Mouse (Mus musculus) gastrocnemius, postnatal 14 days (tissue): ENCODE measurements around the gene Tsc22d3. TPM values are rescaled to one million over a fixed set of nuclear protein-coding genes. Genes with fewer than 3 reads are reported as not detected.
A peak's percentile ranks its signal among the peaks of the same experiment; 100 is the strongest.
"Not testable (repeated sequence)": the region's sequence is repeated elsewhere in the genome, so short reads cannot be mapped to it uniquely, and the experiment has no call there.

Experiments used
- DNase-seq: peaks from one replicate; pipeline ENCODE4 v3.0.0; 2021; ENCODE audit warnings: mixed read lengths
- intact Hi-C: fragments of 180-260 bp; cut with DNase I; formaldehyde crosslinking; loops from one replicate; pipeline ENCODE4 v1.15.1; 2025; ENCODE audit warnings: low total_unique reads
- total RNA-seq, 2 experiments: library from RNA; stranded (reverse); gene quantifications; 2 replicates each; pipeline ENCODE4 v1.2.3; 2021

Gene Tsc22d3
- total RNA-seq, 2 experiments from 2014 or later: 119 to 244 TPM

DNA sequence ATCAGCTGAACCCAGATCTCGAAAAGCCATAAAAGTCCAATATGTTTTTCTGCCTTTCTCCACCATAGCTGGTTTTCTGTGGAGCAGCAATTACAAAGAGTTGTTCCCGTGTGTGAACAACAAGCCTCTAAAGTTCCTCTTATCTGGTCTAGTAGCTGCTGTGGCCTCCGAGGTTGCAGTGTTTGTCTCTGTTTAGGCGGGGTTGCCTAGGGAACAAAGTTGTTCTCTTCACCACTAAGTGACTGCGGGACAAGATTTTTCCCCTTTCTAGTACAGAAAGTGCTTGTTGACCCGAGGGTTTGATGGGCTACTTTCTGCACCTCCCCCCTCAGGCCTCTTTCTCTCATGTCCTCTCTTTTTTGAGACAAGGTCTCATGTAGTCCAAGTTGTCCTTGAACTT is 62.8 kb downstream of the Tsc22d3 start:
- intact Hi-C loops: no loop called here
- no peak for DNase-seq

DNA sequence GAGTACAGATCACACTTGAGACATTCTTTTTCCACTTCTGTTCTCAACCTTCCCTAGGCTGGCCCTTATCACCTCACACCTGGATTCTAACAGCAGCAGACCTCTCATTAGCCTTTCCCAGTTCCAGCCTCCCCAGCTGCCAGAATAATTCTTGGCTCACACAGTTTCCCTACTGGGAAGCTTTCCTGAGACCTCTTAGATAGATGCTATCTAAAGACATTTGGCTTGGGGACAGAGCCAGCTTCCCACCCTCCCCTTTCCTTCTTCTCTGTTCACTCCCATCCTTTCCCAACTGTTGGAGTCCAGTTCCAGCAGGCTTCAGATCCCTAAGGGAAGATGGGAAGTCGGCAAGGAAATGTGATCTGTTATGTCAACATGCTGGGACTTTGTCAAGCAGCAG is 65.0 kb downstream of the Tsc22d3 start:
- intact Hi-C loops: no loop called here
- no peak for DNase-seq

DNA sequence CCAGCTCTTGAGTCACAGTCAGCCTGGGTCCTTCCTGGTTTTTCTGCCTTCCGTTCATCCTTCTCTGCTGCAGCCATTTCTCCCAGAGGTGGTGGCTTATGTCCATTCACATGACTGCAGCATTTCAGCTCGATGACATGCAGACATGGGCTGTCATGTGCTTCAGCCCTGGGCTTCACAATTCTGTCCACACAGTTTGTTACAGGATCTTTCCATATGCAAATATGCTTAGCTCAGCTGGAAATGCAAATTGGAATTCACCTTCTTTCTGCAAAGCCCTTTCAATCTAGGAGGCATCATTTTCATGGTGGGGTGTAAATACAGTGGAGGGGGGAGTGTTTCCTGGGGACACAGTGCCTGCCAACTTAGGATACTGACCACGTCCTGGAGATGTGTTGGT is 66.2 kb downstream of the Tsc22d3 start:
- DNase-seq: no peak
- intact Hi-C loops: no loop called here

DNA sequence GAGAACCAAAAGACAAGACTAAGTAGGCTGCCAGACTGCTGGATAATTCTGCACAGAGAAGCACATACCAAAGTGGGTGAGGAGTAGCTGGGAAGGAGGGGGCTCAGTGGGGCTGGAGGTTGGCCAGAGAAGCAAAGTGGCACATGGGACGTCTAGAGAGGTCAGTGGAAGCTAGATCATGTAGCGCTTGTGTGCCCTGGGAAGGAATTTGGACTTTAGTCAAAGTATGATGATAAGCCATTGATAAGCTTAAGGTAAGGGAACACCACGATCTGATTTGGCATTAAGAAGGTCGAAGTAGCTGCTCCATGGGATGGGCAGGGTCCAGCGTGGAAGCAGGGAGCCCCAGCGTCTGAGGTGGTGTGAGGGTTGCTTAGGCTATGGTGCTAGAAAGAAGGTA is 68.1 kb downstream of the Tsc22d3 start:
- intact Hi-C loops: no loop called here
- no peak for DNase-seq

DNA sequence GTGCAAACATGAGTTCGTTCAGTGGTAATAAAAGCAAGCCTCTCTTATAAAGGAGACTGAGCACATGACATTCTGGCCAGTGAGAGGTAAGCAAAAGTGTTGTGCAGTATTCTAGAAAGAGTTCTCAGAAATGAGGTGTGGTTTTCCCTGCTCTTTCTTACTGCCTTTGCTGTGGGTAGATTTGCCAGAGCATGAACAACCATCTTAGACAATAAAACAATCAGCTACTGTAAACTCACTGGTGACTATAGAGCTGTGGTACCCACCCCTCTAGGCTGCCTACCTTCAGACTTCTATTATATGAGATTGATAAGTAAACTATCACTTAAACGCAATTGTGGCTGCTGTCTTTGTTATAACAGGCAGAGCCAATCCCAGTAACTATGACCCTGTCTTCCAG is 69.1 kb downstream of the Tsc22d3 start:
- intact Hi-C loops: no loop called here
- no peak for DNase-seq

DNA sequence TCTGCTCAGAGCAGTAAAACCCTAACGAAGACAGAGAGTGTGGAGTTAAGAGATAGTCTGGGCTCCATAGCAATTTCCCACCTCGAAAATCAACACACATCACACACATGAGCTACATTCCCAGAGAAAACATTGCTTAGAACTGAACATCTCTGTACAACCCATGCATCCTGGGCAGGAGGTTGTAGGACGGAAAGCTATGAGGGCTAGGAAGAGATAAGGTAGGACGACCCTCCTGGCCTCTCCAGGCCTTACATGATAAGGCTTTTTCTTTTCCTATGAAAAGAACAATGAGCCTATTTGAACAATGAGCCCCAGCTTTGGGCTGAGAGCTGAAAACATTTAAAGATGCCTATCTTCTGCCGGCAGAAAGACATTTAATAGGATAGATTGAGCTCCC is 69.8 kb downstream of the Tsc22d3 start:
- no peak for DNase-seq
- intact Hi-C loops: no loop called here

DNA sequence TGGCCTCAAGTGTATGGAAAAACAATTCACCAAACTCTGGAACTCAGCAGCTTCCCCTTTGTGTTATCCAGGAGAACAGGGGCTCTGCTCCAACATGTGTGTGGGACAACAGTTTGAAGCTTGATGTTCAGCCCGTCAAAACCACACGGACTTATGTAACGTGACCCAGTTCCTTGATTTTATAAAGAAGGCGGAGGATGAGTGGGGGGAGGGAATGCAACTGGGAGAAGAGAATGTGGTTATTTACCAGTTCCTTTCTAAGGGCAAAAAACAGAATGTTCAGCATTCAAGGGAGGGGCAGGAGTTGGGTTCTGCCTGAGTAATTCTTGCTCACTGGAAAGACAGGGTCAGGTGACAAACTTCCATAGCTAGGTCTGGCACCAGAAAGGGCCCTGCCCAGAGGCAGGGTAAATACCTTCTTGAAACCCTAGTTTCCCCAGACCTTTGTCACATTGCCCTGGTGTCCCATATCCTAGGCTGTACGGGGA is 71.3 kb downstream of the Tsc22d3 start:
- DNase-seq: no peak
- intact Hi-C loops: no loop called here

DNA sequence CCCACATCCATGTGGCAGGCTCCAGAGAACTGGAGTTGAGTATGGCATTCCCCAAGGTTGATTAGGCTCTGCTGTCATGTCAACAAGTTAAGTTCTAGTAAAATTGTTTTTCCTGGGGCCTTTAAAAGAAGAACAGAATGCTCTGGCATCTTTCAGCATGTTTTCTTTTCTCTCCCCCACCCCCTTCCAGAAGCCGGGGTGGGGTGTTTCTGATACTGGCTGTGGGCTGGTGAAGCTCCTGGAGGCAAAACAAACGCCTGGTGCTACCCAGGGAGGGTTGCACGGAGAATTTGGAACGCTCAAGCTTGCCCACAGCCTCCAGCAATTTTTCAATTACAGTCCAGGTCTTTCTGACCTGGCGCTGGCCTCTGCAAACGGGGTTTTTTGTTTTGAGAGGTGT is 73.2 kb downstream of the Tsc22d3 start:
- DNase-seq: no peak
- intact Hi-C loops: no loop called here

DNA sequence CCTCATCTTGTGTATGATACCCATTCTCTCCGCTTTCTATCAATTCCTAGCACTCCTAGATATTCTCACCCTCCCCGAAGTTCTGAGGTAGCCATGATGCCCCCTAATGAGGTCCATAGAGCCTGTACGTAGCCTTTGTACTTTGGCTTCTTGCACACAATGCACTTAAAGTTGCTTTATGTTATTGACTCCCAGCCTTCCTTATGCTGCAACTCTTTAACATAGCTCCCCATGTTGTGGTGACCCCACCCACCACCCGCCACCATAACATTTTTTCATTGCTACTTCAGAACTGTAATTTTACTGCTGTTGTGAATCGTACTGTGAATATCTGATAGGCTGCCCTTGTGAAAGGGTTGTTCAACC is 74.2 kb downstream of the Tsc22d3 start:
- intact Hi-C loops: no loop called here
- DNase-seq: no peak

DNA sequence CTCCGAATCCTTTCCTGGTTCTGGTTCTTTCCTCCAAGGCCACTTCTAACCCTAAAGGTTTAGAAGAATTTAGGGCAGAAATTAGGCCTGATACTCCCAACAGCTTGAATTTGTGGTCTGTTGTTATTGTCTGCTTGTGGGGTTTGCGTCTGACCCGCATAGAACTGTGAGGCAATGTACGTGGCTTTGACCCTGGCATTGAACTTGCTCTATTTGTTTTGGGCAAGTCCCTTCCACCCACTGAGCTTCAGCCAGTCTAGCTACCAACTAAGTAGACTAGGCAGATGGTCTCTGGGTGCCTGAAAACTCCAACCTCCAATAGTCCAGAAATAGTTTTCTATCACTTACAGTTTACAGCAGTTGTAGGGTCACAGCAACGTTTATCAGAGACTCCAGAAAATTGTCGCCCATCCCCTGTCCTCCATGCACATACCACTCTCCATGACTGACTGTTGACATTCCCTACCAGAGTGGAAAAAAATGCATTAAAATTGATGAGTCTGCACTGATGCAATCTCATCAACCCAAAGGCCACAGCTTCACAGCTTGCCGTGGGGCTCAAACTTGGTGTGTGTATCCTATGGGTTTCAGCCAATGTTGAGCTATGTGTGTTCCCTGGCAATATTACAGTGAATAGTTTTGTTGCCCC is 74.7 kb downstream of the Tsc22d3 start:
- intact Hi-C loops: no loop called here
- DNase-seq: no peak

DNA sequence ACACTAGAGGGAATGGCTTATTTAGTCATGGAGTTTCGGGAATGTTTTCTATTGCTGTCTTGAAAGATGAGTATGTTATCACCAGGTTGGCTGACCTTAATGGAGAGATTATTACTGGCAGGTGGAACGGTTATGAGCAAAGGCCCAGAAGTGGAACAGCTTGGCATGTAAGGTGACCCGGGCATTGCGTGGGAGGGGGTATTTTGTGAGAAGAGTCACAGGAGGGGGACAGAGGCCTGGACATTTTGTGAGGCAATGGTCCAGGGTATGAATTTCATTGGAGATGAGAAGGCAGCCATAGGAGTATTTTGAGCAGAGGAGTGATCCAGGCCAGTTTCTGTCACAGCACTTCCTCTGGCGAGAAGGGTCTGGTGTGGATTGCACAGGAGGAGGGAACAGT is 76.2 kb downstream of the Tsc22d3 start:
- intact Hi-C loops: no loop called here
- DNase-seq: no peak

DNA sequence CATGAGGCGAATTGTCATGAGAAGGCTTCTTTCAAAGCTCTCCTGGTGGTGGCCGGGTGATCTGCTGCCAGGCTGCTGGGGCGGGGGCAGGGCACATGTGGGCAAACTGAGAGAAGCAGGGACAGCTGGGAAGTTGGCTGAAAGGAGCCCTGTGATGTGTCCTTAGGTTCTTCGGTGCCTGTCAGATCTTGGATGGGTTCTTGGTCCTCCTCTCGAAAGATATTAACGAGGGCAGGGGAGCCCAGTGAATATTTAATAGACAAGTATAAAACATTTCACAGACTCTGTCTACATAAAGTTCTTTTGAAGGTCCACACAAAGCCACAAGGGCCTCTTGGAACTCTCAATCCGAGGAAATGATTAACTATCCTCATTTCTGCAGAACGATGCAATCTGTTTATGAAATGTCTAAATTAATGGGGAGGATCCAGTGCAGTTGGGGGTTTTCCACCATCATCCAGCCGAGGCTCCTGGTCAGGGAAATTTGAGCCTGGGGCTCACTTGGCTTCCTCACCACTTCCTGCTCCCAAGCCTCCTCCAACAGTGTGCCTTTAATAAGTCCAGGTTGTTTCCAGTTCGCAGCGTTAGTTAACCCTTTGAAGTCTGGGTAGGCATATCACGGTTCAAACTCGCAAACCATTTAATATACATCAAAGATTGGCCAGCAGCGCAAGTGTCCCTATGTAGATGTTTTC is 78.2 kb downstream of the Tsc22d3 start:
- intact Hi-C loops: no loop called here
- peak; percentile 70 for DNase-seq

DNA sequence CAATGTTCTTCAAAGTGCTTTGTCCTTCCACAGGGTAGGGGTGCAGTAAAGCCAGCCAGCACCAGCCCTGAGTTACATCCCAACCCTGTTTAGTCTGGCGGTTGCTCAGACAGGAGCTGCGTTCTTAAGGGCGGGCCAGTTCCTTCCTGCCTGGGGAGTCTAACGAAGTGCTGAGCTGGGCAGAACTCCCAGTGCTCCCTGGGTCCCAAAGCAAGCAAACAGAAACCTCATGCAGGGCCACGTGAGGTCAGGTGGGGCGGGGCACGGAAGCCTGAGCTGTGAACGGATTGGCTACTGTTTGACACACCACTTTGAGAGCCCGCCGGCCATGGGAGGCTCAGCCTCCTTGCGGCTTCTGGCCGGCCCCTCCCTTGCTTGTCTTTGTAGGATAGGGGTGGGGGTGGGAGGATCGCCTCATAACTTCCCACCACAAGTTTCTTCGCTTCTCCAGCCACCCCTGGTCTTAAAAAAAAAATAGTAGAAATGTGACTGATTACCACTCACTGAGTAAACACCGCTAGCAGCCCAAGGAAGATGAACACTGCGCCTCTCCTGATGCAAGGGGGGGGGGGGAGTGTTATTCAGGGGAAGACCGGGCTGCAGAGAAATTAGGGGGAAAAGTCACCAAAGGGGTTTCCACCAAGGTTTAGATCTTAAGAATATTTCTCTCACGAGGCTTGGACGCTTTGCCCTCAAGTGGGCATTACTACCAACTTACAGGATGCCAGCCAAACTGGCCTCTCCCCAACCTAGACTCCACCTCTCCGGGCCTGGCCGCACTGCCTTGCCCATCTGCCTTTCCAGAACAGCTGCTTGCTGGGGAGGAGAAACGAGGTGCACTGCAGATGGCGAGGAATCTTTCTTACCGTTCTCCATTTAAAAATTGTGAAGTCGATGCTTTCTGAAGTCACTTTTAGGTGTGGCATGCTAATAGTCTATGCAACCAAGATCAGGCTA is 80.0 kb downstream of the Tsc22d3 start:
- intact Hi-C loops: no loop called here
- DNase-seq: peak; percentile 92

DNA sequence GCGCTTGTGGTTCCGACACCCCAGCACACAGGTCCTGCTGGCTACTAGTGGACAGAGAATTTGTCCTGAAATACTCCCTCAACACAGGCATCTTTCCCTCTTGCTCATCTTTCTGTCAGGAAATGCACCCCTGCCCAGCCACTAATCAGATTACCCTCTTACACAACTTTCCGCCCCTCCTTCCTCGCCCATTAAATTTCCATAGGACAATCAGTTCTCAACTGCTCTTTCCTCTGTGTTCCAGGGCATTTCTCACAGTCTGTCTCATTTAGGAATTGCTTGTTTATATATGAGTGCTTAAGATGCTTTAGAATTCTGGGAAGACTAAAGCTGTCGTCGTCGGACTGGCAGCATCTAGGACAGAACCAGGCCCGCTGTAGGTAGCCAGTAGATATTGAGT is 82.1 kb downstream of the Tsc22d3 start:
- intact Hi-C loops: no loop called here
- no peak for DNase-seq

DNA sequence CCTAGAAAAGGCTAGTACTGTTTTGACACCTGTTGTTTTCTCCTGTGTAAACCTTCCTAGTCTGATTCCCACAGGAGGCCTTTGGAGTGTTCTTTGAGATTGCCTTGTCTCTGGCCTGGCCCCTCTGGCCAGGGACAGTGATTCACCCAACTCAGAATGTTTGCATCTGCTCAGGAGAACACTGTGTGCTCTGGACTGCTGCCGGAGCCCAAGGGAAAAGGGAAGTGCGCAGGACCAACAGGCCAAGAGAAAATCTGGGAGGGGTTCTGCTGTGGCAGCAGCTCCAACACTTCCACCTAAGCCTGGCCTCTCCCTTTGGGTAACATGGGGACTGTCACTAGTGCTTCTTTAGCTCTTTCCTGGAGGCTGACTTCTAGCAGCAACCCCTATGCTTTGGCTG is 87.1 kb downstream of the Tsc22d3 start:
- no peak for DNase-seq
- intact Hi-C loops: no loop called here

DNA sequence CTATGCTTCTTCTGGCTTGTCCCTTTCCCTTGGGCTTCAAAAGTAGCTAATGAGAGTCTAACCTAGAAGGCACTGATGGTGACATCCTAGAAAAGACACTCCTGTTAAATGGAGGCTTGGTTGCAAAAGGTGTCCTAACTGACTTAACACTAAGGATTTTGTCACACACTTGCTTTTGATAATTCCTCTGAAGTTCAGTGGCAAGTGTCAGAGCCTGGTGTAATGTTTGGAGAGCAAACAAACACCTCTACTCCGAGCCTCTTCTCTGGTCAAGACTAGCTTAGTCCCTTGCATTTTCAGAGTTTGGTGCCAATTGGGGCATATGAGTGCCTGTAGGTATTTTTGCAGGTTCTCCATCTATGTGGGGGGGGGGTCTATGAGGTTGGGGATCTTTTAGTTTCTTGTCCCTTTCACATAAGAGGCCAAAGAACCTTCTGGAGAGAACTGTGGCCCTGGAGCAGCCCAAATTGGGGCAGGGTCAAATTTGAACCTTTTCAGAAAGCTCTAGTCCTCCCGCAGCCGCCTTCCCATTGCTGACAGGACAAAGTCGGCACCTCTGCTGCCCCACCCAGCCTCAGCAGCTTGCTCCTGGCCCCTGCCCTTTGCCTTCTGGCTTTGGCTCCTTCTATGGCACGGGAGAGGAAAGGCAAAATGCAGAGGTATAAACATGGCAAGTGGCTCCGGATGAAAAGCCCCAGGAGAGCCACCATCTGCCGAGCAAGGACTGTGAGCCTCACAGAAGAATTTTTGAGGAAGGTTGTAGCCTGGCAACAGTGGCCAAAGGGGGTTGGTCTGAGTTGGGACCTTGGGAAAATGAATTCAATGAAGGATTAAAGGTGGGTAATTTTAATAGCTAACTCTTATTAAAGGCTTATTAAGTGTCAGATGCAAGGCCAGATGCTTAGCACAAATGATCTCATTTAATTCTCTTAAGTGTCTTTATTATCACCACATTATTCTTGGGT is 88.5 kb downstream of the Tsc22d3 start:
- intact Hi-C loops: no loop called here
- no peak for DNase-seq

DNA sequence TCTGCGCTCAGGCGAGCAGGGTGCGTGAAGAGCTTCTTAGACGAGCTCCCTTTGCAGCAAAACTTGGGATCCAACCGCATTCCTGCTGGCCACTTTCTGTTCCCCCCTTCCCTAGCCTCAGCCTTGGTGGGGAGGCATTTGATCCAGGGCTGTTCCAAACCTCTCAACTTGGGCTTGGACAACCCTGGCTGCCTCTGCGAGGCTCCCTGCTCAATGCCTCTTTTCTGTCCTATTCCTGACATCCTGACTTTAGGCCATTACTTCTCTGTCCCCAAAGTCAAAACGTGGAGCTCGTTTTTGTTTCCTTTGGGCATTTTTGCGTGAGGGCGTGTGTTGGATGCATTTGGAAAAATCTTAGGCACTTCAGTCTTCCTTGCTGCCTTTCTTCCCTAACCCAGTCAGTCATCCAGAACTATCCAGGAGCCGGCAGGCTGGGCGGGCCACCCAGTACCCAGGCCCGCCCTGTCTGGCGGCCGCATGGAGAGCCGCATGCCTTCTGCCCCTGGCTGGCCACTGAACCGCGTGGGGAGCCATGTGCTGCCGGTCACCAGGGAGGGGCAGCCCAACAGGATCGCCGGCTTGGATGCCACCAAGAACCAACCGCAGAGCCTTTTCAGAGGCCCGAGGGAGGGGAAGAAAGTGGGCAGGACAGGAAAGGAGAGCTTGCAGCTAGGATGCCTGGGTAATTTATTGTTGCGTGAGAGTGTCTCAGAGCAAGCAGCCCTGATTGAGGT is 89.6 kb downstream of the Tsc22d3 start:
- intact Hi-C loops: no loop called here
- peak; percentile 84 for DNase-seq

DNA sequence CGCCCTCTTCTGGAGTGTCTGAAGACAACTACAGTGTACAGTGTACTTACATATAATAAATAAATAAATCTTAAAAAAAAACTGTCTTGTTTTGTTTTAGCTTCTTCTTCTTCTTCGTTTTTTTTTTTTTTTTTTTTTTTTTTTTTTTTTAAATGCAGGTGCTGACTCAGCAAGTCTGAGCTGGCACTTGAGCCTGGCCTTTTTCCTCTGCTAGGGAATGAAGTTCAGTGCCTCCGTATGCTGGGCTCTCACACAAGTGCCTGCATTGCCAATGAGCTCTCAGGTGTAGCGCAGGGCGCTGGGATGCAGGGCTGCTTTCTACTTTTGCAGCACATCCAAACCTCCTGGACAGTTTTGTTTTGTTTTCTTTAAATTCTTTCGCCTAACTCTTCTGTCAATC is 90.6 kb downstream of the Tsc22d3 start:
- intact Hi-C loops: no loop called here
- DNase-seq: no peak

DNA sequence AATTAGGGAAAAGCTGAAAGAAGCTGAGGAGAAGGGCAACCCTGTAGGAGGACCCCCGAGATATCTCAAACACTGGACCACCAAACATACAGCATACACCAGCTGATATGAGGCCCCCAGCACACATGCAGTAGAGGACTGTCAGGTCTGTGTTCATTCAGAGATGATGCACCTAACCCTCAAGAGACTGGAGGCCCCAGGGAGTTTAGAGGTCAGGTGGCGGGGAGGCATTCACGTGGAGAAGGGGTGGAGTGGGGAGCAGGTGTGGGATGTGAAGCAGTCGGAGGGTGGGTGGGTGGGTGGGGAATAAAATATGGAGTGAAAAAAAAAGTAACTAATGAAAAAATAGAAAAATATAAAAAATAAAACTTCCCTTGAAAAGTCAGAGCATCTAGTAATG is 91.7 kb downstream of the Tsc22d3 start:
- intact Hi-C loops, DNase-seq: not testable (repeated sequence)
